Mouse (Mus musculus): Measurements from ENCODE around the gene Dennd4c. TPM values are rescaled to one million over a fixed set of nuclear protein-coding genes. Genes with fewer than 3 reads are reported as not detected.

Gene Dennd4c
- 3.5 and 5.0 TPM in 2 replicates for polyA plus RNA-seq (2015; fragmentation: Nextera tagmentation; extraction: Ambion mirVana)

DNA sequence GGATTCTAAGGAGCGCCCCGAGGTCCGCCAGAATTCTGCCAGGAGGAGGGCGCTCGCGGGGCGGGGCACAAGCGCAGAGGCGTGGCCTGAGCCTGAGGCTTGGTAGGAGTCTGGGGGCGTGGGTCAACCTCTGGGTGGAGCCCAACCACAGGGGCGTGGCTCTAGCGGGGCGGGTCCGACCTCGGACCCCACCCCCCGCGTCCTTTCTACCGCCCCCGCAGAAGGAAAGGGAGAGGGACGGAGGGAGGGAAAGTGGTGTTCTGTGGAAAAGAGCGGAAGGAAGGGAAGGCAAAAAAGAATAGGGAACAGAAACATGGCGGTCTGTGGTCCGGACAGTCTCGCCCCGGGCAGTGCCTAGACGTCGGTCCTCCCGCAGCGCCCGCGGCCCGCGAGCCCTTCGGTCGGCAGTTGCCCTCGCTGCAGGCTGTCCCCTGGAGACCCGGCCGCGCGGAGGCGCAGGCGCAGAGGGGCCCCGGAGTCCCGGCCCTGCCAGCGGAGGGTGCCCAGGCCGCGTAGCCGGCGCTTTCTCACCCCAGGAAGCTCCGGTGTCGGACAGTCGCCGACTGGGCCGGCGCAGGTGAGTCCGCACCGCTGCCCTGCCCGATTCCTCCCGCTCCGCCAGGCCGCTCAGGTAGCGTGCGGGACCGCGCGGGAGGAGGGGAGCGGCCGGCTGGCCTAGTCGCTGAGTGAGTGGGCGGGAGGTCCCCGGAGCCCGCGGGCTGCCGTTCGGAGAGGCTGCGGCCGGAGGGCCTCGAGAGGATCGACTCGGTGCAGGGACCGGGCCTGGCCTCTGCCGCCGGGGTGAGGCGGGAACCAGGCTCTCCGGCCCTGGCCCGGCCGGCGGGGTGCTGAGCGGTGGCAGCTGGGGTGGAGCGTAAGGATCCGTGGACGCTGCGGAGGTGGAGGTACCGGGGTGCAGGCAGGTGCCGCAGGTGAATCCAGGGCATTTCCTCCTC lies at the start of gene Dennd4c:
TSS of gene Dennd4c (plus strand) at position 220 of the 956 bp plus-strand sequence.
- Histone ChIP-seq H3K9ac (replicated peaks) (peak within 1 kb of the TSS; percentile 99), H3K4me3 (peak within 1 kb of the TSS; percentile 97), H3K9me3 (no peaks in the 10 kb centered on the region), H3K27ac (replicated peaks) (peak within 1 kb of the TSS; percentile 81), H3K4me1 (peaks cover 14% of the 10 kb centered on the region), H3K36me3 (no peaks in the 10 kb centered on the region), H3K4me2 (replicated peaks) (peak within 1 kb of the TSS; percentile 93), H3K27me3 (no peaks in the 10 kb centered on the region)
- ATAC-seq (replicated peaks): peak; percentile 94
- WGBS: under 1% methylated on average over 93 of the region's 95 CpGs

DNA sequence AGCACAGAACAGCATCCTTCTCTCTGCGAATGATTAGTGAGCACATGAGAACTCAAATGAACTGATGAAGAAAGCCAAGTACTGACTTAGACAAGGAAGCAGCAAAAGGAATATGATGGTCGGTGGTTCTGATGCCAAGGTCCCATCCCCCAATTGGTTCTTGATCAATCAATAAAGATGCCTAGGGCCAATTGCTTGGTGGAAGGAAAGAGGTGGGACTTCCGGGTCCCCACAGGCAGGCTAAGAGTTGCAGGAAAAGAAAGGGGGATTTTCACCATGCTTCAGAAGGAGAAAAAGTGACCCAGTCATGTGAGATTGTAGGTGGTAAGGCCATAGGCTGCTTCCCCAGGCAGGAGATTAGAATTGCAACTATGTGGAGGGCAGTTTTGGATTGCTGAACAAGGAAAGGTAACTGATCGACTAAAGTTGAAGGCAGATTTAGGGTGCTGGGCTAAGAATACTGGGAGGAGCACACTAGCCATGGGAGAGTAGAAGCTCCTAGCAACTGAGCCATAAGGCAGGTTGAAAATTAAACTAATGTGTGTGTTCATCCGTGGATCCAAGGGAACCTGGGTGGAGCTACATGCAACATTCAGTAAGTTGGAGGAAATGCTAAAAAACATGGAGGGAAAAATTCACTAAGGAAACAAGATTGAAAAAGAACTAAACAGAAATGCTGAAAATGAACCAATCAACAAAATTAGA lies 49.0 kb upstream of the Dennd4c start:
- H3K27ac ChIP-seq (replicated peaks): no peak overlapping the region
- no peaks in the 10 kb centered on the region for H3K27me3 ChIP-seq
- H3K36me3 ChIP-seq: no peaks in the 10 kb centered on the region
- WGBS: 77% methylated on average over 5 of the region's 5 CpGs
- no peak overlapping the region for H3K9ac ChIP-seq (replicated peaks)
- H3K4me1 ChIP-seq: no peaks in the 10 kb centered on the region
- no peak overlapping the region for H3K4me3 ChIP-seq
- H3K4me2 ChIP-seq (replicated peaks): no peak overlapping the region
- no peak for ATAC-seq (replicated peaks)
- H3K9me3 ChIP-seq: no peaks in the 10 kb centered on the region

DNA sequence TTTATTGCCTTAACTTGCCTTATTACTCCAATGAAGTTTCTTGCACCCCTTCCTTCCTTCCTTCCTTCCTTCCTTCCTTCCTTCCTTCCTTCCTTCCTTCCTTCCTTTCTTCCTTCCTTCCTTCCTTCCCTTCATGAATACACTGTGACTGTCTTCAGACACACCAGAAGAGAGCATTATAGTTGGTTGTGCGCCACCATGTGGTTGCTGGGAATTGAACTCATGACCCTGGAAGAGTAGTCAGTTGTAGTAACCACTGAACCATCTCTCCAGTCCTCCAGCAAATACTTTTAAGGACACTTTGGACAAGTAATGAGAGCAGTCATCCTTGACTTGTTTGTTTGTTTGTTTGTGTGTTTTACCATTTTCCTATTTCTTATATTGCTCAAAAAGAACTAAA lies 39.6 kb upstream of the Dennd4c start:
- no peaks in the 10 kb centered on the region for H3K27me3 ChIP-seq
- no peaks in the 10 kb centered on the region for H3K36me3 ChIP-seq
- 38% methylated on average over 1 of the region's 1 CpGs for WGBS
- no peak for ATAC-seq (replicated peaks)
- H3K9ac ChIP-seq (replicated peaks): no peak overlapping the region
- H3K27ac ChIP-seq (replicated peaks): no peak overlapping the region
- no peak overlapping the region for H3K4me3 ChIP-seq
- no peaks in the 10 kb centered on the region for H3K9me3 ChIP-seq
- no peaks in the 10 kb centered on the region for H3K4me1 ChIP-seq
- no peak overlapping the region for H3K4me2 ChIP-seq (replicated peaks)

DNA sequence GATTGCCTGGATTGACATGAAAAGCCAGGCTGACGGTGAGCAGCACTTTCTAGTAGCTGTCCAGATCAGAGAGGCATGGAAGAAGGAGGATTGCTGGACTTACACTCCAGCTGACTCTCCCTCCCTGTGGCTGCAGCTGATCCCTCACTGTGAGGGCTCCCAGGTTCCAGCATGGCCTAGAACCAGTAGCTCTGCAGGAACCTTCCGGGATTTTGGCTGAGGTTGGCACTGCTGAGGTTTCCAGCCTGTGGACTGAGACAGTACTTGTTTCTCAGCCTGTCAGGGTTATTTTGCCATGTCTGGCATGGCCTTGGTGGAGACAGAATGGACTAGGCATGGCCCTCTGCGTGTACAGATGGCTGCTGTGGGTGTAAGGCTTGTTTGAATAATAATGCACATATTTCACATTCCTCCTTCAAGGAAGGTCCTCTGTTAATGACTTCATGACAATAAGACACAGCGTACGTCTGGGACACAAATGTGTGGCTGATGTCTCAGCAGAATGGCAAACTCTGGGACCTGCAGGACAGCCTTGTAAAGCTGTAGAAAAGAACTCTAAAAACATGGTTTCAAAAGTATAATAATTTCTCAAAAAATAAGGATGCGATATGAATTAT lies 38.2 kb upstream of the Dennd4c start:
- no peaks in the 10 kb centered on the region for H3K9me3 ChIP-seq
- no peaks in the 10 kb centered on the region for H3K36me3 ChIP-seq
- 60% methylated on average over 6 of the region's 6 CpGs for WGBS
- H3K4me2 ChIP-seq (replicated peaks): no peak overlapping the region
- no peak for ATAC-seq (replicated peaks)
- no peaks in the 10 kb centered on the region for H3K27me3 ChIP-seq
- no peak overlapping the region for H3K27ac ChIP-seq (replicated peaks)
- H3K4me3 ChIP-seq: no peak overlapping the region
- H3K4me1 ChIP-seq: no peaks in the 10 kb centered on the region
- H3K9ac ChIP-seq (replicated peaks): no peak overlapping the region

DNA sequence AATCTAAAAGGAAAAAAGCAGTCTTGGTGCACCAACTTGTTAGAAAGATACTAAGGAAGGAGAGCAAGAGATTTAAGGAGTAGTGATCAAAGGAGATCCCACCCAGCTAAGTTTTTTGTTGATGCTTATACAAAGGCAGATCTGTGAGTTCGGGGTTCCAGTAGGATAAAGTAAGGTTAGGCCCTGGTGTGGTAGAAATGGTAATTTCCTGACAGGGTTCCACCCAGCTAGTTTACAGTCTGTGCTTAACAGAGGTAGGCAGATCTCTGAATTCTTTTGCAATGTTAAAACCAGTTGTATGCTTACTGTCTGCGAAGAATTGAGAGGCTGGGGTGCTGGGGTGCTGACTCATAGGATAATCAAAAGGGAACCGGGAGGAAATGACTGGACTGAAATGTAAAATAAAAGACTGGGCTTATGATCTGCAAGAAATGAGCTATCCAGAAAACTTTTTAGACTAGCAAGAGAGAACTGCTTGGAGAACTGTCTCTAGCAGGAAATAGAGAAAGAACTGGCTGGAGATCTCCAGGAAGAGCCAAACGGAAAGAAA lies 37.6 kb upstream of the Dennd4c start:
- Histone ChIP-seq H3K4me1 (no peaks in the 10 kb centered on the region), H3K9ac (replicated peaks) (no peak overlapping the region), H3K27me3 (no peaks in the 10 kb centered on the region), H3K9me3 (no peaks in the 10 kb centered on the region), H3K4me3 (no peak overlapping the region), H3K4me2 (replicated peaks) (no peak overlapping the region), H3K27ac (replicated peaks) (no peak overlapping the region), H3K36me3 (no peaks in the 10 kb centered on the region)
- ATAC-seq (replicated peaks): no peak
- 76% methylated on average over 4 of the region's 4 CpGs for WGBS

DNA sequence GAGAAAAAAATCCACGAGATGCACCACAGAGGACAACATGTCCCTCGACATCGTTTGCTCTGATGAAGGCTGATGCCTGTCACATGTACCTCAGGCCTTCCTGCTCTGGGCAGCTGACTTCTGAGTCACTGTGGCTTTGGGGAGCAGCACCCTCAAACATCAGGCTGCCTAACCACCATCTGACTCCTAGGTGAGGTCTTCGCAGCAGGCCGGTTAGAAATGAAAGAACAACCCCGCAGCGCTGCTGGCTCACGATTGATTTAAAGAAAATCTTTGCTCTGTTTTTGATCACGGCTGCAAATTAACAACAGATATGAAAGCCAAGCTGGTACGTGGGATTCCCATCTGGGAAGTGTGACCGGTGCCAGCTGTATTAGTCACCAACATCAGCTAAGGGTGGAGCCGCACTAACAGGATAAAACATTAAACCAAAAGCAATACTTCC lies 35.6 kb upstream of the Dennd4c start:
- H3K36me3 ChIP-seq: no peaks in the 10 kb centered on the region
- ATAC-seq (replicated peaks): no peak
- H3K9me3 ChIP-seq: no peaks in the 10 kb centered on the region
- 78% methylated on average over 12 of the region's 12 CpGs for WGBS
- H3K4me1 ChIP-seq: no peaks in the 10 kb centered on the region
- no peak overlapping the region for H3K4me3 ChIP-seq
- H3K9ac ChIP-seq (replicated peaks): no peak overlapping the region
- no peak overlapping the region for H3K4me2 ChIP-seq (replicated peaks)
- no peak overlapping the region for H3K27ac ChIP-seq (replicated peaks)
- no peaks in the 10 kb centered on the region for H3K27me3 ChIP-seq

DNA sequence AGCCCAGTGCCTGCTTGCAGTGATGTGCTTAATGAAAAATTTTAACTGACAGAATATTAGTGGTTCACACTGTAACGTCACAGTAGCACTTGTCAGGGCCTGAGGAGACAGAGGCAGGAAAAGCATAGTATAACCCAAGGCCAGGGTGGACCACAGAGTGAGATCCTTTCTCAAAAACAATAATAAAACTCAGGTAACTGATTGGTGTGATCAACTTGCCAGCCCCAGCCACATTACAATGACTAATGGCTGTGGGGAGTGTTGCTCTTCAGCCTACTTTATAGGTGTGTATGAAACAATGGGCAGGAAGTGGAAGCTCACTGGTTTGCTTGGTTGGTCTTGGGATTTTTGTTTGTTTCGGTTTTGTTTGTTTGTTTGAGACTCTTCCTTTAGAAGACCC lies 34.8 kb upstream of the Dennd4c start:
- Histone ChIP-seq H3K9me3 (no peaks in the 10 kb centered on the region), H3K9ac (replicated peaks) (no peak overlapping the region), H3K4me3 (no peak overlapping the region), H3K4me2 (replicated peaks) (no peak overlapping the region), H3K36me3 (no peaks in the 10 kb centered on the region), H3K27me3 (no peaks in the 10 kb centered on the region), H3K27ac (replicated peaks) (no peak overlapping the region), H3K4me1 (no peaks in the 10 kb centered on the region)
- ATAC-seq (replicated peaks): no peak
- WGBS: 81% methylated on average over 2 of the region's 2 CpGs

DNA sequence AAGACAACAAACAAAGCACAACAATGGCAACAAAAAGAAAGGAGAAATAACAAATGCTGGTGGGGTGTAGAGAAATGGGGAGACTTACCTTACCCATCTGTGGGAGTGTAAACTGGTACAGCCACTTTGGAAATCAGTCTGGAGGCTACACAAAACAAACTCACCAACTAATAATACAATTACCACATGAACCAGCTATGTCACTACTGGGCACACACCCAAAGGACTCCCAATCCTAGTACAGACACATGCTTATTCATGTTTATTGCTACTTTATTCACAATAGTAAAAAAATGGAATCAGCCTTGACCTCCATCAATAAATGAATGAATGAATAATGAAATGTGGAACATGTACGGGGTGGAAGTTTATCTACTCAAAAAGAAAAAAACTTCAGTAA lies 33.0 kb upstream of the Dennd4c start:
- no peak overlapping the region for H3K9ac ChIP-seq (replicated peaks)
- H3K4me3 ChIP-seq: no peak overlapping the region
- H3K4me1 ChIP-seq: no peaks in the 10 kb centered on the region
- H3K9me3 ChIP-seq: no peaks in the 10 kb centered on the region
- no peaks in the 10 kb centered on the region for H3K27me3 ChIP-seq
- H3K36me3 ChIP-seq: no peaks in the 10 kb centered on the region
- ATAC-seq (replicated peaks): no peak
- no peak overlapping the region for H3K27ac ChIP-seq (replicated peaks)
- H3K4me2 ChIP-seq (replicated peaks): no peak overlapping the region
- WGBS: 98% methylated on average over 1 of the region's 1 CpGs

DNA sequence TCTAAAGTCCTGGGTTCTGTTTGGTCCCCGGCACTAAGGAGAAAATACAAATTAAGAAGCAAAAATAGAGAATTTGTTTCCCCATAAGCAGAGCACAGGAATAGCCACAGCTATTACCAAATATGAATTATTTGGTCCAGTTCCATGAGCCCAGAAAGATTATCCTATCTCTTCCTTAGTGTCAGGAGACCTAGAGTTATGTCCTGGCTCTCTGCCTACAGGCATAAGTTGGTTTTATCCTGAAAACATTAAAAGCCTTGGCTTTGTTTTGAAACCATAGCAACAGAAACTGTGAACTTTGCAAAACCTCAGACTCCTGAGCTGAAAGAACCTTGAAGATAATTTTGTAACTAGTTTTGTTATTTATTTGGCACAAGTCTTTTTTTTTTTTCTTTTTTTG lies 31.2 kb upstream of the Dennd4c start:
- Histone ChIP-seq H3K4me1 (no peaks in the 10 kb centered on the region), H3K9ac (replicated peaks) (no peak overlapping the region), H3K36me3 (no peaks in the 10 kb centered on the region), H3K27ac (replicated peaks) (no peak overlapping the region), H3K4me2 (replicated peaks) (no peak overlapping the region), H3K4me3 (no peak overlapping the region), H3K27me3 (no peaks in the 10 kb centered on the region), H3K9me3 (no peaks in the 10 kb centered on the region)
- ATAC-seq (replicated peaks): no peak
- 91% methylated on average over 1 of the region's 1 CpGs for WGBS

DNA sequence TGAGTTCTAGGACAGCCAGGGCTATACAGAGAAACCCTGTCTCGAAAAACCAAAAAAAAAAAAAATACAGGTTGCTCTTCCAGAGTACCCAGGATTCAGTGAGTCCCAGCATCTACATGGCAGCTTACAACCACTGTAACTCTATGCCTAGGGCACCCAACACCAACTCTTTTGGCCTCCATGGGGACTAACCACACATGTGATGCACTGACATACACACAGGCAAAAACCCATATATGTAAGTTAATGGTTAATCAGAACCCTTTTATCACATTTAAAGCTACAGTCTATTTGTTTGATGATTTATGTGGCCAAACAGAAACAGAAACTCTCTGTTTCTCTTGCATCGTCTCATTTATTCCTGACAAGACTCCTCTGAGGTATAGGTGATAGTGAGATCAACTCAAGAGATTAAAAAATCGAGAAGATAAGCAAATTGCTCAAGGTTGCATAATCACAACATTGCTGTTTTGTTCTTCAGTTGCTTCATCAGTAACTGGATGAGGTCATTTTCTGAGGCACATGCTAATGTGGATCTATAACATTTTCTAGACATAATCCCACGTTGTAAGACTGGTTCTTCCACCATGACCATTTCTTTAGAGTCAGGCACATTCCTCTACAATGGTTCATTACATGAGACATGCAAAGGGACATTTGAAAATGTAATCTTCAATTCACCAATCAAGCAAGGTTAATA lies 29.3 kb upstream of the Dennd4c start:
- Histone ChIP-seq H3K9ac (replicated peaks) (no peak overlapping the region), H3K27ac (replicated peaks) (no peak overlapping the region), H3K36me3 (no peaks in the 10 kb centered on the region), H3K4me2 (replicated peaks) (no peak overlapping the region), H3K4me3 (no peak overlapping the region), H3K9me3 (no peaks in the 10 kb centered on the region), H3K4me1 (no peaks in the 10 kb centered on the region), H3K27me3 (no peaks in the 10 kb centered on the region)
- no peak for ATAC-seq (replicated peaks)
- WGBS: 81% methylated on average over 4 of the region's 4 CpGs

DNA sequence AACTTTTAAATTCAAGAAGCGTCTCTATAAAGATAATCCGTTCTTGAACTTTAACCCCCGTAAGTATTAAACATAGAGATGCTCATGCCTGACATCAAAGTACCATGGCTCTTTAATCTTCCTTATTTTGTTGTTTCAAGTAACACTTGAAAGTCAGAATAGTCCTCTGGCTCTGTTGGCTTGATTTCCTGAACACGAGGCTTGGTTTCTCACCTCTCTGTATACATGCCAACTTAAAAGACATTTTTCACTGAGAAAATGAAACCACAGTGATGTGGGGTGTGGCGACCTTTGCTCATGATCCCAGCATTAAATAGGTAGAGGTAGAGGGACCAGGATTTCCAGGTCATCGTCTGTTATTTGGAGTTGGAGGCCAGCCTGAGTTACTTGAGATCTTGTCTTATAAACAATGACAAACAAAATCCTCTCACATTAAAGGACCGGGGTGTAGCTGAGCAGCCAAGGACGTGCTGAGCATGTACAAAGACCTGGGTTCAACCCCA lies 26.4 kb upstream of the Dennd4c start:
- Histone ChIP-seq H3K27me3 (no peaks in the 10 kb centered on the region), H3K36me3 (no peaks in the 10 kb centered on the region), H3K4me2 (replicated peaks) (no peak overlapping the region), H3K9me3 (no peaks in the 10 kb centered on the region), H3K4me1 (no peaks in the 10 kb centered on the region), H3K9ac (replicated peaks) (no peak overlapping the region), H3K4me3 (no peak overlapping the region), H3K27ac (replicated peaks) (no peak overlapping the region)
- no peak for ATAC-seq (replicated peaks)
- 76% methylated on average over 8 of the region's 8 CpGs for WGBS

Measured in forebrain, embryonic 15.5 days (tissue).